Mouse (Mus musculus): Measurements from ENCODE around the gene Adamts17. TPM values are rescaled to one million over a fixed set of nuclear protein-coding genes. Genes with fewer than 3 reads are reported as not detected.

The Adamts17 gene
- total and polyA plus RNA-seq, 3 experiments = not detected

GRCm38 (mm10) chr7:67027696-67028095, 188.2 kb downstream of the Adamts17 start:
- DNase-seq (ENCODE audit: extremely low read depth) = no peak
- Histone ChIP-seq H3K27me3 (replicated peaks) (peaks cover 70% of the 10 kb centered on the region), H3K27ac (ENCODE audit: insufficient read depth, low read depth) (no peak overlapping the region), H3K4me1 (ENCODE audit: control insufficient read depth in 1 of 2, insufficient read depth in 2 of 2) (peaks cover 0 to 6% of the 10 kb centered on the region in 2 experiments; a peak in 1 of 4 replicates), H3K4me3 (replicated peaks in 1 of 3; ENCODE audit: low read depth in 2 of 3, low read length in 2 of 3, poor library complexity in 1 of 3) (no peak overlapping the region), H3K4me2 (ENCODE audit: insufficient read depth, low read depth, poor library complexity, severe bottlenecking) (no peak overlapping the region), H3K9me3 (replicated peaks; ENCODE audit: low read length) (no peaks in the 10 kb centered on the region), H3K79me2 (replicated peaks; ENCODE audit: control insufficient read depth, extremely low read depth, insufficient read depth, poor library complexity, severe bottlenecking) (no peaks in the 10 kb centered on the region), H3K9ac (ENCODE audit: insufficient read depth, low read depth) (no peak overlapping the region), H3K36me3 (replicated peaks in 1 of 2; ENCODE audit: control insufficient read depth in 1 of 2, insufficient read depth in 1 of 2, low read length in 1 of 2) (no peaks in the 10 kb centered on the region)
- dilution Hi-C loops (cut with MboI; ENCODE audit: extremely low pct_ligation_motif_present, extremely low pct_unique_long_range_greater_than_20kb, low sequenced_read_pairs) (no loop called here), in situ Hi-C loops (cut with MboI; ENCODE audit: low pct_ligation_motif_present, low pct_unique_long_range_greater_than_20kb, low sequenced_read_pairs) (no loop called here)
- TF ChIP-seq CTCF (conservative IDR thresholded peaks at IDR 0.05 in 1 of 2, IDR thresholded peaks at IDR 0.05 in 1 of 2; ENCODE audit: low read depth in 2 of 2, low read length in 2 of 2) (no peak), ETS1 (conservative IDR thresholded peaks at IDR 0.05; ENCODE audit: low read depth, low read length) (no peak), MEF2A (IDR thresholded peaks at IDR 0.05; ENCODE audit: borderline replicate concordance, low read depth, low read length) (no peak), EP300 (IDR thresholded peaks at IDR 0.05; ENCODE audit: low read length) (no peak), NELFE (IDR thresholded peaks at IDR 0.05; ENCODE audit: low read depth, low read length) (no peak), MAX (IDR thresholded peaks at IDR 0.05; ENCODE audit: low read length) (no peak), POLR2A (IDR thresholded peaks at IDR 0.05; ENCODE audit: low read depth, low read length) (no peak), HCFC1 (IDR thresholded peaks at IDR 0.05; ENCODE audit: low read depth, low read length) (no peak), ZMIZ1 (IDR thresholded peaks at IDR 0.05; ENCODE audit: low read depth, low read length) (no peak)

- in situ Hi-C loops (cut with MboI; ENCODE audit: low pct_ligation_motif_present, low pct_unique_long_range_greater_than_20kb, low sequenced_read_pairs) = no loop called here
- no peak for DNase-seq (ENCODE audit: extremely low read depth)
- dilution Hi-C loops (cut with MboI; ENCODE audit: extremely low pct_ligation_motif_present, extremely low pct_unique_long_range_greater_than_20kb, low sequenced_read_pairs) = no loop called here
- Histone ChIP-seq H3K9ac (ENCODE audit: insufficient read depth, low read depth) (no peak overlapping the region), H3K9me3 (replicated peaks; ENCODE audit: low read length) (no peaks in the 10 kb centered on the region), H3K4me1 (ENCODE audit: control insufficient read depth in 1 of 2, insufficient read depth in 2 of 2) (peaks cover 0 to 6% of the 10 kb centered on the region in 2 experiments; a peak in 1 of 4 replicates), H3K27me3 (replicated peaks) (peaks cover 75% of the 10 kb centered on the region), H3K27ac (ENCODE audit: insufficient read depth, low read depth) (no peak overlapping the region), H3K79me2 (replicated peaks; ENCODE audit: control insufficient read depth, extremely low read depth, insufficient read depth, poor library complexity, severe bottlenecking) (no peaks in the 10 kb centered on the region), H3K4me2 (ENCODE audit: insufficient read depth, low read depth, poor library complexity, severe bottlenecking) (no peak overlapping the region), H3K4me3 (replicated peaks in 1 of 3; ENCODE audit: low read depth in 2 of 3, low read length in 2 of 3, poor library complexity in 1 of 3) (no peak overlapping the region), H3K36me3 (replicated peaks in 1 of 2; ENCODE audit: control insufficient read depth in 1 of 2, insufficient read depth in 1 of 2, low read length in 1 of 2) (no peaks in the 10 kb centered on the region)
- no peak for TF ChIP-seq MAX (IDR thresholded peaks at IDR 0.05; ENCODE audit: low read length)
- TF ChIP-seq ZC3H11A (IDR thresholded peaks at IDR 0.05; ENCODE audit: low read depth, low read length) = no peak
- TF ChIP-seq GABPA (IDR thresholded peaks at IDR 0.05; ENCODE audit: insufficient replicate concordance, low read depth, low read length) = no peak
- TF ChIP-seq TBP (conservative IDR thresholded peaks at IDR 0.05; ENCODE audit: low read depth, low read length) = no peak
- no peak for TF ChIP-seq MXI1 (IDR thresholded peaks at IDR 0.05; ENCODE audit: low read depth, low read length)
- TF ChIP-seq TCF12 (IDR thresholded peaks at IDR 0.05; ENCODE audit: low read depth, low read length) = no peak
Observed at GRCm38 (mm10) chr7:67028902-67029301, 189.4 kb downstream of the Adamts17 start.

DNA sequence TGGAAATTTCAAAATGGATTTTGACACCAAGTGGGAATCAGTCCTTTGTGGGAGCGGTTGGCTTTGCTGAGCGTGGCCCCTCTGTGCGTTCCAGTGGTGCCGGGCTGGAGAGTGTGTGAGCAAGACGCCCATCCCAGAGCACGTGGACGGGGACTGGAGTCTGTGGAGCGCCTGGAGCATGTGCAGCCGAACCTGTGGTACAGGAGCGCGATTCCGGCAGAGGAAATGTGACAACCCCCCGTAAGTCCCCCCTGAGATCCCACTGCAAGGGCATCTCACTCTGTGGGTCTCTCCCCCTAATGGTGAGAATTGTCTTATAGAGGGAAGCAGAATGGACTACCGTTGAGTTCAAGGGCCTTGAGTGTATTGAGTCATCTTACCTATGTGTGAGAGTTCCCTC, 189.9 kb downstream of the Adamts17 start:
- dilution Hi-C loops (cut with MboI; ENCODE audit: extremely low pct_ligation_motif_present, extremely low pct_unique_long_range_greater_than_20kb, low sequenced_read_pairs) (no loop called here), in situ Hi-C loops (cut with MboI; ENCODE audit: low pct_ligation_motif_present, low pct_unique_long_range_greater_than_20kb, low sequenced_read_pairs) (no loop called here)
- no peak overlapping the region for H3K9ac ChIP-seq (ENCODE audit: insufficient read depth, low read depth)
- no peak overlapping the region for H3K4me2 ChIP-seq (ENCODE audit: insufficient read depth, low read depth, poor library complexity, severe bottlenecking)
- no peaks in the 10 kb centered on the region for H3K36me3 ChIP-seq (replicated peaks in 1 of 2; ENCODE audit: control insufficient read depth in 1 of 2, insufficient read depth in 1 of 2, low read length in 1 of 2)
- H3K9me3 ChIP-seq (replicated peaks; ENCODE audit: low read length) = no peaks in the 10 kb centered on the region
- no peak overlapping the region for H3K4me3 ChIP-seq (replicated peaks in 1 of 3; ENCODE audit: low read depth in 2 of 3, low read length in 2 of 3, poor library complexity in 1 of 3)
- DNase-seq (ENCODE audit: extremely low read depth) = no peak
- TF ChIP-seq JUN (IDR thresholded peaks at IDR 0.05; ENCODE audit: insufficient read depth, low read depth, low read length) = no peak
- TF ChIP-seq SIN3A (IDR thresholded peaks at IDR 0.05; ENCODE audit: low read length) = no peak
- no peak for TF ChIP-seq USF2 (conservative IDR thresholded peaks at IDR 0.05; ENCODE audit: low read depth, low read length)
- TF ChIP-seq TBP (conservative IDR thresholded peaks at IDR 0.05; ENCODE audit: low read depth, low read length) = no peak
- TF ChIP-seq ZC3H11A (IDR thresholded peaks at IDR 0.05; ENCODE audit: low read depth, low read length) = no peak
- no peak for TF ChIP-seq ZNF384 (IDR thresholded peaks at IDR 0.05; ENCODE audit: low read depth, low read length)
- TF ChIP-seq GABPA (IDR thresholded peaks at IDR 0.05; ENCODE audit: insufficient replicate concordance, low read depth, low read length) = no peak
- TF ChIP-seq MEF2A (IDR thresholded peaks at IDR 0.05; ENCODE audit: borderline replicate concordance, low read depth, low read length) = no peak
- TF ChIP-seq MAX (IDR thresholded peaks at IDR 0.05; ENCODE audit: low read length) = no peak
- no peak for TF ChIP-seq POLR2AphosphoS2 (IDR thresholded peaks at IDR 0.05; ENCODE audit: low read depth, low read length)
- TF ChIP-seq KAT2A (IDR thresholded peaks at IDR 0.05; ENCODE audit: insufficient replicate concordance, low read length) = no peak
- TF ChIP-seq MXI1 (IDR thresholded peaks at IDR 0.05; ENCODE audit: low read depth, low read length) = no peak
- no peak for TF ChIP-seq HCFC1 (IDR thresholded peaks at IDR 0.05; ENCODE audit: low read depth, low read length)
- TF ChIP-seq MYC (IDR thresholded peaks at IDR 0.05; ENCODE audit: low read depth, low read length) = no peak
- no peak for TF ChIP-seq BHLHE40 (IDR thresholded peaks at IDR 0.05; ENCODE audit: low read depth, low read length)
- no peak overlapping the region for H3K27ac ChIP-seq (ENCODE audit: insufficient read depth, low read depth)
- H3K4me1 ChIP-seq (ENCODE audit: control insufficient read depth in 1 of 2, insufficient read depth in 2 of 2) = peaks cover 0 to 6% of the 10 kb centered on the region in 2 experiments; a peak in 1 of 4 replicates
- H3K79me2 ChIP-seq (replicated peaks; ENCODE audit: control insufficient read depth, extremely low read depth, insufficient read depth, poor library complexity, severe bottlenecking) = no peaks in the 10 kb centered on the region
- H3K27me3 ChIP-seq (replicated peaks) = peaks cover 78% of the 10 kb centered on the region
